ENCODE assay signal across 9 mouse cellular contexts in genomic region chr5:139371118-139371517, GRCm38 (mm10). TPM values are rescaled to one million over a fixed set of nuclear protein-coding genes. Genes with fewer than 3 reads are reported as not detected.
DNase-seq lines count a peak whose midpoint lies in the region; ATAC-seq and TF ChIP-seq lines count a peak whose summit lies in the region.
"Had no signal": no experiment of that assay in that cellular context is flagged by ENCODE, and none has a peak within 500 bp of the region (broad histone marks: within the 10 kb centered on the region; RNA-seq: fewer than 3 reads in every experiment).

No protein-coding gene starts in this region.

- 67% methylated on average over 5 of the region's 5 CpGs for WGBS in heart, embryonic 15.5 days
- 60% methylated on average over 5 of the region's 5 CpGs for WGBS in hindbrain, embryonic 11.5 days
- 20% methylated on average over 5 of the region's 5 CpGs for WGBS in macrophage (ENCODE audit: missing documents)

- DNase-seq in heart, postnatal 25 days (ENCODE audit: low spot score) = no peak
- no peak for DNase-seq in MEL (ENCODE audit: low read depth, low spot score)
- DNase-seq in hindbrain, embryonic 11.5 days (ENCODE audit: low spot score) = no peak
- DNase-seq in ovary, postnatal 14 days (ENCODE audit: low spot score) = no peak
- no peak for DNase-seq in left cerebral cortex, postnatal 10 days (ENCODE audit: extremely low spot score in 1 of 2, low spot score in 2 of 2)
- no peak for DNase-seq in adrenal gland, postnatal 14 days

- TF ChIP-seq POLR2A in MEL (IDR thresholded peaks at IDR 0.05; ENCODE audit: control insufficient read depth in 1 of 2, insufficient read depth in 1 of 2, low read depth in 1 of 2, low read length in 2 of 2, poor library complexity in 1 of 2) = no peak

- peak overlapping the region; percentile 72 for H3K4me3 ChIP-seq in heart, embryonic 15.5 days
- no peak overlapping the region for H3K4me3 ChIP-seq in MEL (ENCODE audit: control insufficient read depth in 1 of 2, insufficient read depth in 1 of 2, low read depth in 2 of 2, low read length in 2 of 2)
- H3K4me3 ChIP-seq in hindbrain, embryonic 11.5 days (ENCODE audit: low read depth, low read length) = no peak overlapping the region
- H3K4me3 ChIP-seq in macrophage (ENCODE audit: inconsistent target) = peak overlapping the region; percentile 73

- H3K4me2 ChIP-seq in heart, embryonic 15.5 days = peak overlapping the region; percentile 89
- H3K4me2 ChIP-seq in hindbrain, embryonic 11.5 days (replicated peaks; ENCODE audit: low read depth, low read length) = peak overlapping the region; percentile 88; the same call in 1 of the 2 replicates

- H3K9ac ChIP-seq in heart, embryonic 15.5 days = peak overlapping the region; percentile 84
- no peak overlapping the region; the same call in 1 of the 2 replicates for H3K9ac ChIP-seq in MEL (ENCODE audit: control insufficient read depth, low read depth, low read length, poor library complexity, severe bottlenecking)
- no peak overlapping the region; the same call in 1 of the 2 replicates for H3K9ac ChIP-seq in hindbrain, embryonic 11.5 days (ENCODE audit: low read depth, low read length)

- H3K4me1 ChIP-seq in heart, embryonic 15.5 days (replicated peaks) = peaks cover 27% of the 10 kb centered on the region
- H3K4me1 ChIP-seq in MEL (ENCODE audit: control insufficient read depth in 1 of 2, insufficient read depth in 2 of 2, low read length in 2 of 2) = peaks cover 0 to 5% of the 10 kb centered on the region in 2 experiments; a peak in 2 of 4 replicates
- peaks cover 4% of the 10 kb centered on the region; the same call in 1 of the 2 replicates for H3K4me1 ChIP-seq in hindbrain, embryonic 11.5 days (replicated peaks; ENCODE audit: control insufficient read depth, insufficient read depth, low read length)

- H3K9me3 ChIP-seq in heart, embryonic 15.5 days (replicated peaks) = no peaks in the 10 kb centered on the region
- no peaks in the 10 kb centered on the region for H3K9me3 ChIP-seq in MEL (replicated peaks; ENCODE audit: insufficient read depth, low read length)
- no peaks in the 10 kb centered on the region for H3K9me3 ChIP-seq in hindbrain, embryonic 11.5 days (ENCODE audit: control insufficient read depth, low read length)

- no peak for TF ChIP-seq RAD21 in MEL (IDR thresholded peaks at IDR 0.05; ENCODE audit: low read depth, low read length)

- intact Hi-C loops in heart, postnatal 25 days (cut with DNase I) = no loop called here
- intact Hi-C loops in left cerebral cortex, postnatal 10 days (cut with DNase I) = no loop called here

- H3K79me2 ChIP-seq in MEL (ENCODE audit: control insufficient read depth, insufficient read depth, low read length, poor library complexity) (peaks cover 2% of the 10 kb centered on the region; the same call in 1 of the 2 replicates), macrophage (ENCODE audit: inconsistent target) (peaks cover 53% of the 10 kb centered on the region)

- ATAC-seq in heart, embryonic 15.5 days (replicated peaks; ENCODE audit: insufficient number of reproducible peaks, insufficient read depth, low FRiP score, low read depth) = no peak
- ATAC-seq in hindbrain, embryonic 11.5 days (ENCODE audit: low FRiP score) = no peak

- H3K27ac ChIP-seq in heart, embryonic 15.5 days = peak overlapping the region; percentile 86
- no peak overlapping the region for H3K27ac ChIP-seq in MEL (ENCODE audit: control insufficient read depth, low read depth, low read length)
- no peak overlapping the region for H3K27ac ChIP-seq in hindbrain, embryonic 11.5 days (ENCODE audit: low read depth, low read length)
- peak overlapping the region; percentile 99 for H3K27ac ChIP-seq in macrophage

- no peak for TF ChIP-seq CTCF in MEL (IDR thresholded peaks at IDR 0.05 in 2 of 3, conservative IDR thresholded peaks at IDR 0.05 in 1 of 3; ENCODE audit: control insufficient read depth in 1 of 3, insufficient read depth in 1 of 3, low read depth in 2 of 3, low read length in 3 of 3, poor library complexity in 1 of 3, severe bottlenecking in 1 of 3)

- TF ChIP-seq EP300 in MEL (IDR thresholded peaks at IDR 0.05; ENCODE audit: low read depth in 1 of 2, low read length in 2 of 2) = no peak

- no peaks in the 10 kb centered on the region for H3K27me3 ChIP-seq in heart, embryonic 15.5 days
- no peaks in the 10 kb centered on the region for H3K27me3 ChIP-seq in MEL (ENCODE audit: control insufficient read depth in 1 of 2, insufficient read depth in 2 of 2, low read length in 2 of 2)
- H3K27me3 ChIP-seq in hindbrain, embryonic 11.5 days (ENCODE audit: control insufficient read depth, insufficient read depth, low read length) = no peaks in the 10 kb centered on the region
- H3K27me3 ChIP-seq: CH12.LX had no signal

- H3K36me3 ChIP-seq in heart, embryonic 15.5 days = no peaks in the 10 kb centered on the region
- H3K36me3 ChIP-seq in MEL (ENCODE audit: control insufficient read depth in 1 of 2, insufficient read depth in 2 of 2, low read length in 2 of 2) = no peaks in the 10 kb centered on the region
- H3K36me3 ChIP-seq in hindbrain, embryonic 11.5 days (ENCODE audit: control insufficient read depth, insufficient read depth, low read length) = no peaks in the 10 kb centered on the region
- H3K36me3 ChIP-seq in macrophage (ENCODE audit: inconsistent target) = no peaks in the 10 kb centered on the region

RNA-seq across cellular contexts. Expression of gene Gpr146, which starts 6.4 kb away (rescaled TPM):
- polyA plus RNA-seq in heart, embryonic 15.5 days (2015; fragmentation: Nextera tagmentation; extraction: Ambion mirVana) = 14.0 and 14.7 TPM in 2 replicates
- 10 to 100 TPM; 35.3 to 58.5 TPM for total RNA-seq in heart, postnatal 25 days (2021)
- 0.92 and 2.1 TPM in 2 replicates for total RNA-seq in MEL (2012; rRNA removed)
- polyA plus RNA-seq in MEL (2012; ENCODE audit: insufficient read depth in 1 of 2, insufficient read length in 2 of 2, low read depth in 1 of 2, low replicate concordance in 2 of 2, missing spikeins in 1 of 2) (1 to 10 TPM in 1 of 2 experiments, not detected in 1; 4.5 TPM), macrophage (2018) (14.0 to 34.3 TPM (median 20.6 TPM) in 3 replicates)
- polyA plus RNA-seq in hindbrain, embryonic 11.5 days (2014; fragmentation: Nextera tagmentation; extraction: Ambion mirVana) = 1.8 TPM in 2 replicates
- 10 to 100 TPM in 10 of 26 experiments, 1 to 10 TPM in 13, under 1 TPM in 3; 0.91 to 39.6 (median 5.6) TPM for total RNA-seq in macrophage (2018; cell fraction: chromatin; rRNA removed)
- 10 to 100 TPM in 20 of 26 experiments, 1 to 10 TPM in 6; 3.7 to 41.6 (median 20.4) TPM for total RNA-seq in macrophage (2018; cell fraction: cytosol; rRNA removed)
- total RNA-seq in macrophage (2018; cell fraction: nucleus; rRNA removed) = 10 to 100 TPM in 19 of 26 experiments, 1 to 10 TPM in 7; 4.5 to 63.6 (median 13.4) TPM
- 1 to 10 TPM; 5.7 to 7.5 TPM for total RNA-seq in left cerebral cortex, postnatal 10 days (2021)
- total RNA-seq in adrenal gland, postnatal 14 days (2021) = 12.1 and 14.8 TPM in 2 replicates

RNA-seq across cellular contexts. Expression of gene Cyp2w1, which starts 18.7 kb away (rescaled TPM):
- 0.47 TPM in 1 of 2 replicates, not detected in the other for polyA plus RNA-seq in heart, embryonic 15.5 days (2015; fragmentation: Nextera tagmentation; extraction: Ambion mirVana)
- not detected for total RNA-seq in heart, postnatal 25 days (2021)
- total RNA-seq in MEL (2012; rRNA removed) = not detected in 2 replicates
- polyA plus RNA-seq in MEL (2012; ENCODE audit: insufficient read depth in 1 of 2, insufficient read length in 2 of 2, low read depth in 1 of 2, low replicate concordance in 2 of 2, missing spikeins in 1 of 2) (not detected), macrophage (2018) (not detected in 3 replicates)
- not detected in 2 replicates for polyA plus RNA-seq in hindbrain, embryonic 11.5 days (2014; fragmentation: Nextera tagmentation; extraction: Ambion mirVana)
- total RNA-seq in macrophage (2018; cell fraction: chromatin; rRNA removed) = not detected
- not detected for total RNA-seq in macrophage (2018; cell fraction: cytosol; rRNA removed)
- total RNA-seq in macrophage (2018; cell fraction: nucleus; rRNA removed) = not detected
- total RNA-seq in left cerebral cortex, postnatal 10 days (2021) = not detected
- not detected in 2 replicates for total RNA-seq in adrenal gland, postnatal 14 days (2021)
- total RNA-seq: CH12.LX had no signal

RNA-seq across cellular contexts. Expression of gene Cox19, which starts 19.9 kb away (rescaled TPM):
- polyA plus RNA-seq in heart, embryonic 15.5 days (2015; fragmentation: Nextera tagmentation; extraction: Ambion mirVana) = 69.7 and 77.3 TPM in 2 replicates
- total RNA-seq in heart, postnatal 25 days (2021) = 10 to 100 TPM; 82.2 to 91.1 TPM
- total RNA-seq in MEL (2012; rRNA removed) = 49.1 and 53.0 TPM in 2 replicates
- 10 to 100 TPM in 1 of 2 experiments, not detected in 1; 73.2 TPM for polyA plus RNA-seq in MEL (2012; ENCODE audit: insufficient read depth in 1 of 2, insufficient read length in 2 of 2, low read depth in 1 of 2, low replicate concordance in 2 of 2, missing spikeins in 1 of 2)
- 127 and 129 TPM in 2 replicates for polyA plus RNA-seq in hindbrain, embryonic 11.5 days (2014; fragmentation: Nextera tagmentation; extraction: Ambion mirVana)
- 10 to 100 TPM in 20 of 26 experiments, 1 to 10 TPM in 6; 5.3 to 32.5 (median 15.9) TPM for total RNA-seq in macrophage (2018; cell fraction: chromatin; rRNA removed)
- 10 to 100 TPM; 11.3 to 25.9 (median 21.4) TPM for total RNA-seq in macrophage (2018; cell fraction: cytosol; rRNA removed)
- 10 to 100 TPM in 16 of 26 experiments, 1 to 10 TPM in 10; 4.4 to 19.3 (median 11.4) TPM for total RNA-seq in macrophage (2018; cell fraction: nucleus; rRNA removed)
- polyA plus RNA-seq in macrophage (2018) = 15.7 to 21.8 TPM (median 18.8 TPM) in 3 replicates
- 10 to 100 TPM; 75.2 to 90.2 TPM for total RNA-seq in left cerebral cortex, postnatal 10 days (2021)
- 68.3 and 74.0 TPM in 2 replicates for total RNA-seq in adrenal gland, postnatal 14 days (2021)

RNA-seq across cellular contexts. Expression of gene C130050O18Rik, which starts 34.0 kb away (rescaled TPM):
- polyA plus RNA-seq in heart, embryonic 15.5 days (2015; fragmentation: Nextera tagmentation; extraction: Ambion mirVana) = 0.63 and 0.76 TPM in 2 replicates
- under 1 TPM; 0.70 to 0.78 TPM for total RNA-seq in heart, postnatal 25 days (2021)
- total RNA-seq in MEL (2012; rRNA removed) = 0.10 and 0.12 TPM in 2 replicates
- polyA plus RNA-seq in MEL (2012; ENCODE audit: insufficient read depth in 1 of 2, insufficient read length in 2 of 2, low read depth in 1 of 2, low replicate concordance in 2 of 2, missing spikeins in 1 of 2) = under 1 TPM in 1 of 2 experiments, not detected in 1; 0.21 TPM
- polyA plus RNA-seq in hindbrain, embryonic 11.5 days (2014; fragmentation: Nextera tagmentation; extraction: Ambion mirVana) = 0.11 and 0.32 TPM in 2 replicates
- 10 to 100 TPM in 4 of 26 experiments, 1 to 10 TPM in 16, under 1 TPM in 4, not detected in 2; 0.41 to 20.1 (median 4.7) TPM for total RNA-seq in macrophage (2018; cell fraction: chromatin; rRNA removed)
- total RNA-seq in macrophage (2018; cell fraction: cytosol; rRNA removed) = 10 to 100 TPM in 5 of 26 experiments, 1 to 10 TPM in 21; 1.4 to 11.9 (median 5.5) TPM
- 10 to 100 TPM in 6 of 26 experiments, 1 to 10 TPM in 19, not detected in 1; 2.1 to 17.8 (median 7.3) TPM for total RNA-seq in macrophage (2018; cell fraction: nucleus; rRNA removed)
- polyA plus RNA-seq in macrophage (2018) = 3.5 to 9.1 TPM (median 7.6 TPM) in 3 replicates
- under 1 TPM; 0.24 to 0.28 TPM for total RNA-seq in left cerebral cortex, postnatal 10 days (2021)
- total RNA-seq in adrenal gland, postnatal 14 days (2021) = 0.30 TPM in 2 replicates
- total RNA-seq: CH12.LX had no signal

RNA-seq across cellular contexts. Expression of gene Adap1, which starts 45.7 kb away (rescaled TPM):
- 1.9 and 3.1 TPM in 2 replicates for polyA plus RNA-seq in heart, embryonic 15.5 days (2015; fragmentation: Nextera tagmentation; extraction: Ambion mirVana)
- 1 to 10 TPM; 1.4 to 1.5 TPM for total RNA-seq in heart, postnatal 25 days (2021)
- 38.3 and 52.9 TPM in 2 replicates for total RNA-seq in MEL (2012; rRNA removed)
- 10 to 100 TPM in 1 of 2 experiments, not detected in 1; 59.8 TPM for polyA plus RNA-seq in MEL (2012; ENCODE audit: insufficient read depth in 1 of 2, insufficient read length in 2 of 2, low read depth in 1 of 2, low replicate concordance in 2 of 2, missing spikeins in 1 of 2)
- 2.1 and 4.0 TPM in 2 replicates for polyA plus RNA-seq in hindbrain, embryonic 11.5 days (2014; fragmentation: Nextera tagmentation; extraction: Ambion mirVana)
- 100 to 1,000 TPM in 8 of 26 experiments, 10 to 100 TPM in 18; 22.4 to 143 (median 79.4) TPM for total RNA-seq in macrophage (2018; cell fraction: chromatin; rRNA removed)
- 10 to 100 TPM; 39.1 to 96.5 (median 65.9) TPM for total RNA-seq in macrophage (2018; cell fraction: cytosol; rRNA removed)
- total RNA-seq in macrophage (2018; cell fraction: nucleus; rRNA removed) = 100 to 1,000 TPM in 6 of 26 experiments, 10 to 100 TPM in 20; 25.8 to 128 (median 81.1) TPM
- polyA plus RNA-seq in macrophage (2018) = 40.4 to 55.9 TPM (median 47.4 TPM) in 3 replicates
- 100 to 1,000 TPM; 370 to 382 TPM for total RNA-seq in left cerebral cortex, postnatal 10 days (2021)
- 4.5 and 6.8 TPM in 2 replicates for total RNA-seq in adrenal gland, postnatal 14 days (2021)

Comparison
In these comparisons a context has a peak if more than half of its experiments do, and no peak if none do; other contexts are left out.
1. H3K27ac ChIP-seq: peak in heart, embryonic 15.5 days (single experiment) and macrophage (single experiment); none in MEL (single experiment) and hindbrain, embryonic 11.5 days (single experiment).
2. H3K4me3 ChIP-seq: peak in heart, embryonic 15.5 days (single experiment) and macrophage (single experiment); none in MEL (0 of 2) and hindbrain, embryonic 11.5 days (single experiment).